Comparison of ENCODE assay signal across 10 mouse cellular contexts in genomic region chr15:78554545-78555313, GRCm38 (mm10). TPM values are rescaled to one million over a fixed set of nuclear protein-coding genes. Genes with fewer than 3 reads are reported as not detected.
DNase-seq lines count a peak whose midpoint lies in the region; ATAC-seq and TF ChIP-seq lines count a peak whose summit lies in the region.
"Had no signal": no experiment of that assay in that cellular context is flagged by ENCODE, and none has a peak within 500 bp of the region (broad histone marks: within the 10 kb centered on the region; RNA-seq: fewer than 3 reads in every experiment).

No protein-coding gene starts in this region.

- H3K9me3 ChIP-seq in midbrain, embryonic 10.5 days (replicated peaks) = peaks cover 11% of the 10 kb centered on the region; the same call in 1 of the 2 replicates
- no peaks in the 10 kb centered on the region for H3K9me3 ChIP-seq in midbrain, embryonic 11.5 days (ENCODE audit: control insufficient read depth, low read length)
- peaks cover 6% of the 10 kb centered on the region; the same call in 1 of the 2 replicates for H3K9me3 ChIP-seq in hindbrain, postnatal 0 days (ENCODE audit: low read length)
- H3K9me3 ChIP-seq in stomach, postnatal 0 days (ENCODE audit: control insufficient read depth, low read length) = no peaks in the 10 kb centered on the region

- intact Hi-C loops in heart, postnatal 14 days (cut with DNase I) = no loop called here

- peaks cover 17% of the 10 kb centered on the region for H3K4me1 ChIP-seq in midbrain, embryonic 10.5 days
- 0 out of 2 replicates have a peak, but pooled peaks cover 2% of the 10 kb centered on the region for H3K4me1 ChIP-seq in midbrain, embryonic 11.5 days (ENCODE audit: control insufficient read depth, insufficient read depth, low read length)
- no peaks in the 10 kb centered on the region for H3K4me1 ChIP-seq in hindbrain, postnatal 0 days (ENCODE audit: insufficient read depth, low read length)
- H3K4me1 ChIP-seq in stomach, postnatal 0 days (replicated peaks; ENCODE audit: control insufficient read depth, insufficient read depth) = no peaks in the 10 kb centered on the region

- peak; percentile 17 to 19 for DNase-seq in heart, adult 18-20 months
- no peak for DNase-seq in heart, postnatal 14 days
- DNase-seq in midbrain, embryonic 10.5 days (ENCODE audit: low spot score) = no peak
- DNase-seq in midbrain, embryonic 11.5 days (ENCODE audit: low spot score, missing footprints) = no peak
- DNase-seq in hindbrain, postnatal 0 days (ENCODE audit: low spot score) = peak; percentile 24
- DNase-seq in stomach, postnatal 0 days (ENCODE audit: low spot score) = no peak
- DNase-seq in spleen, adult 18-20 months = no peak
- no peak for DNase-seq in urinary bladder, postnatal 14 days (ENCODE audit: low spot score)
- DNase-seq: cerebellum, postnatal 25 days had no signal

- TF ChIP-seq EP300 in stomach, postnatal 0 days (optimal IDR thresholded peaks at IDR 0.05) = no peak

- peak; percentile 12; the same call in 1 of the 2 replicates for TF ChIP-seq CTCF in hindbrain, postnatal 0 days (IDR thresholded peaks at IDR 0.05; ENCODE audit: low read depth)
- TF ChIP-seq CTCF in stomach, postnatal 0 days (IDR thresholded peaks at IDR 0.05; ENCODE audit: low read depth) = peak; percentile 39; the same call in 1 of the 2 replicates

- no peak overlapping the region for H3K27ac ChIP-seq in midbrain, embryonic 10.5 days (replicated peaks)
- H3K27ac ChIP-seq in midbrain, embryonic 11.5 days (ENCODE audit: low read depth, low read length) = no peak overlapping the region
- H3K27ac ChIP-seq in hindbrain, postnatal 0 days = no peak overlapping the region
- H3K27ac ChIP-seq in stomach, postnatal 0 days (replicated peaks) = no peak overlapping the region

- WGBS in midbrain, embryonic 10.5 days = 64% methylated on average over 25 of the region's 25 CpGs
- 65% methylated on average over 25 of the region's 25 CpGs for WGBS in midbrain, embryonic 11.5 days
- 71% methylated on average over 25 of the region's 25 CpGs for WGBS in hindbrain, postnatal 0 days
- 59% methylated on average over 25 of the region's 25 CpGs for WGBS in stomach, postnatal 0 days

- no peak overlapping the region for H3K4me2 ChIP-seq in midbrain, embryonic 11.5 days
- H3K4me2 ChIP-seq in hindbrain, postnatal 0 days (ENCODE audit: low read depth, low read length) = no peak overlapping the region
- H3K4me2 ChIP-seq in stomach, postnatal 0 days (replicated peaks; ENCODE audit: low read depth) = no peak overlapping the region

- 0 out of 2 replicates have a peak, but pooled peaks cover 6% of the 10 kb centered on the region for H3K27me3 ChIP-seq in midbrain, embryonic 10.5 days (ENCODE audit: low read depth, poor library complexity, severe bottlenecking)
- H3K27me3 ChIP-seq in midbrain, embryonic 11.5 days (ENCODE audit: control insufficient read depth, insufficient read depth, low read length) = no peaks in the 10 kb centered on the region
- H3K27me3 ChIP-seq in hindbrain, postnatal 0 days (ENCODE audit: insufficient read depth, low read length) = no peaks in the 10 kb centered on the region
- H3K27me3 ChIP-seq in stomach, postnatal 0 days (ENCODE audit: control insufficient read depth, insufficient read depth, low read length) = no peaks in the 10 kb centered on the region

- no peaks in the 10 kb centered on the region for H3K36me3 ChIP-seq in midbrain, embryonic 10.5 days
- H3K36me3 ChIP-seq in midbrain, embryonic 11.5 days (ENCODE audit: control insufficient read depth, insufficient read depth, low read length) = no peaks in the 10 kb centered on the region
- H3K36me3 ChIP-seq in hindbrain, postnatal 0 days (ENCODE audit: insufficient read depth, low read length) = no peaks in the 10 kb centered on the region
- no peaks in the 10 kb centered on the region for H3K36me3 ChIP-seq in stomach, postnatal 0 days (ENCODE audit: control insufficient read depth, insufficient read depth, low read length)

- peak overlapping the region; percentile 21 for H3K4me3 ChIP-seq in midbrain, embryonic 10.5 days
- no peak overlapping the region for H3K4me3 ChIP-seq in midbrain, embryonic 11.5 days (ENCODE audit: low read depth, low read length)
- no peak overlapping the region for H3K4me3 ChIP-seq in hindbrain, postnatal 0 days (ENCODE audit: low read length)
- H3K4me3 ChIP-seq in stomach, postnatal 0 days (ENCODE audit: low read depth, low read length) = peak overlapping the region; percentile 1; the same call in 1 of the 2 replicates

- ATAC-seq in midbrain, embryonic 11.5 days (ENCODE audit: low FRiP score) = no peak
- ATAC-seq in hindbrain, postnatal 0 days = no peak
- ATAC-seq in stomach, postnatal 0 days (ENCODE audit: low FRiP score, low TSS enrichment) = no peak

- no peak overlapping the region for H3K9ac ChIP-seq in midbrain, embryonic 11.5 days (ENCODE audit: low read length)
- H3K9ac ChIP-seq in hindbrain, postnatal 0 days (replicated peaks; ENCODE audit: low read length) = no peak overlapping the region
- no peak overlapping the region for H3K9ac ChIP-seq in stomach, postnatal 0 days (ENCODE audit: low read length)

RNA-seq across cellular contexts. Expression of gene Sstr3, which starts 10.2 kb away (rescaled TPM):
- total RNA-seq in heart, adult 18-20 months (2021) = not detected
- total RNA-seq in heart, postnatal 14 days (2021) = not detected
- polyA plus RNA-seq in midbrain, embryonic 10.5 days (2016; fragmentation: Nextera tagmentation; extraction: Ambion mirVana) = 0.02 TPM in 1 of 2 replicates, not detected in the other
- polyA plus RNA-seq in midbrain, embryonic 11.5 days (2014; fragmentation: Nextera tagmentation; extraction: Ambion mirVana) = not detected in 2 replicates
- total RNA-seq in hindbrain, postnatal 0 days (2014; rRNA removed) = 3.1 and 4.0 TPM in 2 replicates
- 0.97 and 1.0 TPM in 2 replicates for polyA plus RNA-seq in hindbrain, postnatal 0 days (2015; fragmentation: Nextera tagmentation; extraction: Ambion mirVana)
- polyA plus RNA-seq in stomach, postnatal 0 days (2015; fragmentation: Nextera tagmentation; extraction: Ambion mirVana) = 0.02 and 0.08 TPM in 2 replicates
- polyA plus RNA-seq: G1E had no signal

RNA-seq across cellular contexts. Expression of gene Rac2, which starts 17.9 kb away (rescaled TPM):
- 10 to 100 TPM in 1 of 2 experiments, 1 to 10 TPM in 1; 2.2 to 19.1 TPM for total RNA-seq in heart, adult 18-20 months (2021)
- 10 to 100 TPM in 1 of 2 experiments, 1 to 10 TPM in 1; 3.9 to 18.7 TPM for total RNA-seq in heart, postnatal 14 days (2021)
- 9.1 and 9.5 TPM in 2 replicates for polyA plus RNA-seq in midbrain, embryonic 10.5 days (2016; fragmentation: Nextera tagmentation; extraction: Ambion mirVana)
- polyA plus RNA-seq in midbrain, embryonic 11.5 days (2014; fragmentation: Nextera tagmentation; extraction: Ambion mirVana) = 4.3 and 8.5 TPM in 2 replicates
- total RNA-seq in hindbrain, postnatal 0 days (2014; rRNA removed) = 2.0 and 3.4 TPM in 2 replicates
- polyA plus RNA-seq in hindbrain, postnatal 0 days (2015; fragmentation: Nextera tagmentation; extraction: Ambion mirVana) = 5.0 and 6.8 TPM in 2 replicates
- 6.4 and 8.0 TPM in 2 replicates for polyA plus RNA-seq in stomach, postnatal 0 days (2015; fragmentation: Nextera tagmentation; extraction: Ambion mirVana)

RNA-seq across cellular contexts. Expression of gene C1qtnf6, which starts 23.5 kb away (rescaled TPM):
- total RNA-seq in heart, adult 18-20 months (2021) = 1 to 10 TPM; 7.8 to 7.9 TPM
- 10 to 100 TPM; 83.9 to 98.0 TPM for total RNA-seq in heart, postnatal 14 days (2021)
- 10.0 and 11.0 TPM in 2 replicates for polyA plus RNA-seq in midbrain, embryonic 10.5 days (2016; fragmentation: Nextera tagmentation; extraction: Ambion mirVana)
- 10.5 and 12.1 TPM in 2 replicates for polyA plus RNA-seq in midbrain, embryonic 11.5 days (2014; fragmentation: Nextera tagmentation; extraction: Ambion mirVana)
- 3.1 and 6.1 TPM in 2 replicates for total RNA-seq in hindbrain, postnatal 0 days (2014; rRNA removed)
- polyA plus RNA-seq in hindbrain, postnatal 0 days (2015; fragmentation: Nextera tagmentation; extraction: Ambion mirVana) = 10.0 and 10.2 TPM in 2 replicates
- polyA plus RNA-seq in stomach, postnatal 0 days (2015; fragmentation: Nextera tagmentation; extraction: Ambion mirVana) = 20.2 and 24.6 TPM in 2 replicates
- polyA plus RNA-seq: G1E had no signal

RNA-seq across cellular contexts. Expression of gene Cyth4, which starts 42.1 kb away (rescaled TPM):
- 1 to 10 TPM; 3.8 to 6.3 TPM for total RNA-seq in heart, adult 18-20 months (2021)
- total RNA-seq in heart, postnatal 14 days (2021) = 1 to 10 TPM; 5.7 to 8.8 TPM
- polyA plus RNA-seq in midbrain, embryonic 10.5 days (2016; fragmentation: Nextera tagmentation; extraction: Ambion mirVana) = 5.9 and 6.7 TPM in 2 replicates
- polyA plus RNA-seq in midbrain, embryonic 11.5 days (2014; fragmentation: Nextera tagmentation; extraction: Ambion mirVana) = 2.0 and 2.7 TPM in 2 replicates
- total RNA-seq in hindbrain, postnatal 0 days (2014; rRNA removed) = 6.4 and 6.8 TPM in 2 replicates
- 5.7 and 7.2 TPM in 2 replicates for polyA plus RNA-seq in hindbrain, postnatal 0 days (2015; fragmentation: Nextera tagmentation; extraction: Ambion mirVana)
- polyA plus RNA-seq in stomach, postnatal 0 days (2015; fragmentation: Nextera tagmentation; extraction: Ambion mirVana) = 5.2 and 5.8 TPM in 2 replicates

RNA-seq across cellular contexts. Expression of gene Il2rb, which starts 59.7 kb away (rescaled TPM):
- 1 to 10 TPM in 1 of 2 experiments, under 1 TPM in 1; 0.55 to 2.4 TPM for total RNA-seq in heart, adult 18-20 months (2021)
- under 1 TPM; 0.07 to 0.20 TPM for total RNA-seq in heart, postnatal 14 days (2021)
- not detected in 2 replicates for polyA plus RNA-seq in midbrain, embryonic 10.5 days (2016; fragmentation: Nextera tagmentation; extraction: Ambion mirVana)
- not detected in 2 replicates for polyA plus RNA-seq in midbrain, embryonic 11.5 days (2014; fragmentation: Nextera tagmentation; extraction: Ambion mirVana)
- total RNA-seq in hindbrain, postnatal 0 days (2014; rRNA removed) = 0.10 and 0.29 TPM in 2 replicates
- 0.40 and 0.58 TPM in 2 replicates for polyA plus RNA-seq in hindbrain, postnatal 0 days (2015; fragmentation: Nextera tagmentation; extraction: Ambion mirVana)
- polyA plus RNA-seq in stomach, postnatal 0 days (2015; fragmentation: Nextera tagmentation; extraction: Ambion mirVana) = 0.24 and 0.30 TPM in 2 replicates
- polyA plus RNA-seq: G1E had no signal

Comparison
In these comparisons a context has a peak if more than half of its experiments do, and no peak if none do; other contexts are left out.
1. DNase-seq: peak in heart, adult 18-20 months (2 of 2) and hindbrain, postnatal 0 days (single experiment); none in heart, postnatal 14 days (0 of 2), midbrain, embryonic 10.5 days (single experiment), midbrain, embryonic 11.5 days (single experiment), stomach, postnatal 0 days (single experiment), spleen, adult 18-20 months (0 of 2) and urinary bladder, postnatal 14 days (single experiment).
2. H3K4me3 ChIP-seq: peak in midbrain, embryonic 10.5 days (single experiment) and stomach, postnatal 0 days (single experiment); none in midbrain, embryonic 11.5 days (single experiment) and hindbrain, postnatal 0 days (single experiment).